Mouse (Mus musculus) heart, embryonic 11.5 days (tissue): Measurements from ENCODE around the gene Hacd3. TPM values are rescaled to one million over a fixed set of nuclear protein-coding genes. Genes with fewer than 3 reads are reported as not detected.

Experiments
- ATAC-seq: fragments of 200-750 bp; cut with Nextera tagmentation; replicated peaks from 2 replicates; pipeline ENCODE4 v1.8.0; 2017; ENCODE audit warnings: moderate library complexity; ENCODE audit not compliant: insufficient number of reproducible peaks, low FRiP score, low TSS enrichment
- H3K27ac ChIP-seq: fragments of 300-500 bp; sonication (generic); 2 replicates; pipeline ENCODE4 v1.5.1; 2014; ENCODE audit warnings: mild to moderate bottlenecking, low read depth, low read length
- H3K27me3 ChIP-seq: fragments of 300-500 bp; sonication (generic); 2 replicates; pipeline ENCODE4 v1.6.1; 2014; ENCODE audit warnings: mild to moderate bottlenecking, low read length, mixed read lengths; ENCODE audit not compliant: control insufficient read depth, insufficient read depth
- H3K36me3 ChIP-seq: fragments of 300-500 bp; sonication (generic); 2 replicates; pipeline ENCODE4 v1.6.1; 2014; ENCODE audit warnings: mild to moderate bottlenecking, low read length, moderate library complexity, mixed read lengths; ENCODE audit not compliant: control insufficient read depth, insufficient read depth
- H3K4me1 ChIP-seq: fragments of 300-500 bp; sonication (generic); 2 replicates; pipeline ENCODE4 v1.6.1; 2014; ENCODE audit warnings: low read length; ENCODE audit not compliant: control insufficient read depth, insufficient read depth
- H3K4me2 ChIP-seq: fragments of 300-500 bp; sonication (generic); 2 replicates; pipeline ENCODE4 v1.6.1; 2014; ENCODE audit warnings: mild to moderate bottlenecking, moderate library complexity
- H3K4me3 ChIP-seq: fragments of 300-500 bp; sonication (generic); 2 replicates; pipeline ENCODE4 v1.5.1; 2014; ENCODE audit warnings: low read depth, low read length
- H3K9ac ChIP-seq: fragments of 300-500 bp; sonication (generic); 2 replicates; pipeline ENCODE4 v1.6.1; 2014; ENCODE audit warnings: mild to moderate bottlenecking, low read depth, low read length, moderate library complexity
- H3K9me3 ChIP-seq: fragments of 300-500 bp; sonication (generic); replicated peaks from 2 replicates; pipeline ENCODE4 v1.6.1; 2016; ENCODE audit warnings: low read length; ENCODE audit not compliant: control insufficient read depth
- WGBS: fragments of 180-500 bp; shearing (Covaris S2); extraction: QIAGEN DNeasy Blood & Tissue Kit; methylation state at CpG from one replicate; pipeline ENCODE4 v1.1.7; 2014; ENCODE audit not compliant: insufficient replicate concordance; 5-methylcytosine and 5-hydroxymethylcytosine counted together
- polyA plus RNA-seq: library from polyadenylated mRNA; unstranded; fragments of >200 nt; fragmentation: Nextera tagmentation; extraction: Ambion mirVana; gene quantifications from 2 replicates; pipeline ENCODE4 v1.2.1, GENCODE M21; 2014

Hacd3 gene
- polyA plus RNA-seq, 1 experiment from 2014 or later: 60.2 TPM

DNA sequence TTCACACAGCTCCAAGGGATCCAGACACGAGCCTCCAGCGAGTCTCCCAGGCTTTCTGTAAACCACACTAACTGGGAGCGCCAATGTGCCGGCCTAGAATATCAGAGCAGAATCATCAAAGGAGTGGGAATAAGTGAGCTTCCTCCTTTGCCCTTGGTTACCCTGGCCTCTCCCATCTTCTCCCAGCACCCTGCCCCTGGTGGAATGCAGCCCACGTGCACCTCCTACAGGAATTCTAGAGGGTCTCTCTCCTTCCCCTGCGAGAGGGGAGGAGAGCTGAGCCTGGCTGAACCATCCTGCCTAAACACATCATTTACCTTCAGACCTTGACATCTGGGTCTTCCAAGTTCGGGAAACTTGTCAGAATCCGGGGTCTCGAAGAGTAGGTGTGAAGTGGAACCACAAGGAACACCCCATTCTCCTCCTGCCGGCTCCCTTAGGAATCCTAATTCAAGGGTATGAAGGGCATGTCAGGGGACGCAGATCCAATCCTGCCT, 70.3 kb downstream of the Hacd3 start, which contains the start of gene Slc24a1:
Gene Slc24a1, minus strand, starts transcription at position 447 of the 497 bp plus-strand sequence.
- ATAC-seq: no peak
- 0 out of 2 replicates have a peak, but pooled peaks cover 2% of the 10 kb centered on the region for H3K9me3 ChIP-seq
- 30% methylated on average over 11 of the region's 11 CpGs for WGBS
- H3K27me3 ChIP-seq: peaks cover 26% of the 10 kb centered on the region
- H3K4me2 ChIP-seq: no peak within 1 kb of the TSS
- H3K4me3 ChIP-seq: no peak within 1 kb of the TSS
- H3K9ac ChIP-seq: no peak within 1 kb of the TSS
- no peaks in the 10 kb centered on the region for H3K4me1 ChIP-seq
- H3K27ac ChIP-seq: no peak within 1 kb of the TSS
- H3K36me3 ChIP-seq: no peaks in the 10 kb centered on the region

DNA sequence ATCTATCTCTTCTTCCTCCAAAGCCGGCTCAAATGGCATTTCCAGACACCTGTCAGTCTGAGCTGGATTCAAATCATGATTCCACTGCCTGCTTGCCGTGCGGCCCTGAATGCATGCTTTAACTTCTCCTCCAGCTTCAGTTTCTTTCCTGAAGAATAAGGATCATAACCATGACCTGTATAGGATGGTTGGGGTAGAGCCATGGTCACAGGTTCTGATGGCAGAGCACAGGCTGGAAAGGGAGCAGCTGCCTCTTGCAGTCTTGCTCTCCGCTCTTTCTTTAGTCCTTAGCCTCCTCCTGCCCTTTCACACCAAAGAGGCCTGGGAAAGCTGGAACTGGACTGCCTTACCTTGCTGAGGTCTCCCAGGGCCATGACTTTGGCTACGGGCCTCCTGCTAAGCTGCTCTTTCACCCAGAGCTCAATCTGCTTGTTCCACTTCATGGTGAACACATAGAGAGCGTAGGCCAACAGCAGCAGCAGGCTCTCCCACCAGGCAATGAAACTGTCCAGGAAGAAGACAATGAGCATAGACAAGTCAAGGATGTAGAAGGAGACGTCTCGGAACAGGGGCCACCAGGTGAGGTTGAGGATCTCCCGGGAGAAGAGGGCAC, 73.9 kb downstream of the Hacd3 start:
- 74% methylated on average over 9 of the region's 9 CpGs for whole genome bisulfite sequencing
- Histone ChIP-seq H3K27me3 (peaks cover 25% of the 10 kb centered on the region), H3K36me3 (no peaks in the 10 kb centered on the region)

DNA sequence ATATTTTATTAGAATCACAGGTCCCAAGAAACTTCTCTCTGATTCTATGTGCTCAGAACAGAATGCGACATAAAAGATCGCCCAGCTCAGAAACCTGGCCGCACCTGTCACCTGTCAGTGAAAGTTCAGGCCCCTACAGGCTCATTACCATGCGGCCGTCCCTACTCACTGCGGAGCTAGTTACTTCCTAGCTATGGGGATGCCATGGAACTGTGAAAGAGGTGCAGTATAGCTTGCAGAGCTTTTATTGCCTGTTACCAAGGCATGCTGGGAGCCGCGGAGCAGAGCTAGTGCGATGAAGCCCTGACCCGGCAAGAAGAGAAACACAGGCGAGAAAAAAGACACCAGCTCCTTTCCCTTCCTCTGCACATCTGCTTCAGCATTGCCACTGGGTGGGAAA, 77.5 kb downstream of the Hacd3 start:
- no peak overlapping the region for H3K4me2 ChIP-seq
- no peak overlapping the region for H3K27ac ChIP-seq
- no peaks in the 10 kb centered on the region for H3K9me3 ChIP-seq
- ATAC-seq: no peak
- H3K4me3 ChIP-seq: no peak overlapping the region
- peaks cover 12% of the 10 kb centered on the region for H3K4me1 ChIP-seq
- H3K9ac ChIP-seq: no peak overlapping the region
- peaks cover 14% of the 10 kb centered on the region; the same call in 1 of the 2 replicates for H3K27me3 ChIP-seq
- WGBS: 33% methylated on average over 11 of the region's 11 CpGs
- no peaks in the 10 kb centered on the region for H3K36me3 ChIP-seq

More for the DNA sequence above, 73.9 kb downstream of the Hacd3 start:
- no peak overlapping the region for H3K27ac ChIP-seq
- ATAC-seq: no peak
- no peaks in the 10 kb centered on the region for H3K4me1 ChIP-seq
- H3K9ac ChIP-seq: no peak overlapping the region
- H3K4me3 ChIP-seq: no peak overlapping the region
- H3K4me2 ChIP-seq: no peak overlapping the region
- no peaks in the 10 kb centered on the region for H3K9me3 ChIP-seq

DNA sequence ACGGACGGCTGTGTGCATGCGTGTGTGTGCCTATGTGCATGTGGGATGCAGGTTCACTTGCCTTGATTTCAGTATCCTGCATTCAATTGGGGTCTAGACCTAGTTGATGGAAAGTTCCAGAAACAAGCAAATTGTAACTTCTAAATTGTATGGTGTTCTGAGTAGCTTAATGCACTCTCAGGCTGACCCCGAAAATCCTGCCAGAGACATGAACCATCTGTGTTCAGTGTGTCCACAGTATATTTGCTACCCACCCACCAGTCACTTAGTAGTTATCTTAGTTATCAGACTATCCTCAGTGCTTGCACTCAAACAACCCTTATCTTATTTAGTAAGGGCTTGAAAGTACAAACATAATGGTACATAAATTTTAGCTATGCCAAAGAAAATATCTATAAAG, 79.8 kb downstream of the Hacd3 start:
- ATAC-seq: no peak
- H3K27me3 ChIP-seq: peaks cover 8% of the 10 kb centered on the region; the same call in 1 of the 2 replicates
- no peaks in the 10 kb centered on the region for H3K36me3 ChIP-seq
- H3K4me3 ChIP-seq: no peak overlapping the region
- no peaks in the 10 kb centered on the region for H3K9me3 ChIP-seq
- no peak overlapping the region for H3K4me2 ChIP-seq
- peaks cover 14% of the 10 kb centered on the region for H3K4me1 ChIP-seq
- no peak overlapping the region for H3K9ac ChIP-seq
- 73% methylated on average over 4 of the region's 4 CpGs for WGBS
- H3K27ac ChIP-seq: no peak overlapping the region

DNA sequence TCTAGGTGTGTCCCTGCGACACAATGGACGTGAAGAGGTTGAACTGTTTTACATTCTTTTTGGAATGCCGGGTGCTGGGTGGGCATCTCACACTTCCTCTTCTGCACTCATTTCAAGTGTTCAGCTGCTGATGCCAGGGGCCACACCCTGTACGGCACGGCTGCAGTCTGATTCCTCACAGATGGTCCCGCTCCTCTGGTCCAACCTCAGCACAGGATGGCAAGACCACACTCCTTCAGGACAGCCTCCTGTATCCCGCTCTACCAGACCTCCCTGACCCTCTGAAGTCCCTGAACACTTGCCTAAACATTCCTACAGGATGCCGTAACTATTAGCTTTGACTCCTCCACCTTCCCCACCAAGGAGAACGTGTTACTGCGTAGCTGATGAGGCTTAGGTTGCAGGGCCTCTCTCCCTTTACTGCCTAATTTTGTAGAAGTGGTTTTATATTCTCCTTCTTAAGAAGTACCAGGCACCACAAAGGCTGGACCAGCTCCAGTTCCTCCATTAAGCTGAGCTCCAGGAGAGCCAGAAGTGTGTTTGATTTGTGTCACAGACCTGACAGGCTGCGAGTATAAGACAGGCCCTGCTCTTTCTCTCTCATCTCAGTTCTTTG, 80.7 kb downstream of the Hacd3 start:
- Histone ChIP-seq H3K4me2 (no peak overlapping the region), H3K27ac (0 out of 2 replicates have a peak overlapping the region, but pooled peaks have one; percentile 24), H3K9ac (no peak overlapping the region), H3K4me1 (peaks cover 17% of the 10 kb centered on the region), H3K27me3 (peaks cover 6% of the 10 kb centered on the region; the same call in 1 of the 2 replicates), H3K9me3 (no peaks in the 10 kb centered on the region), H3K36me3 (no peaks in the 10 kb centered on the region), H3K4me3 (no peak overlapping the region)
- no peak for ATAC-seq
- WGBS: 61% methylated on average over 11 of the region's 11 CpGs

DNA sequence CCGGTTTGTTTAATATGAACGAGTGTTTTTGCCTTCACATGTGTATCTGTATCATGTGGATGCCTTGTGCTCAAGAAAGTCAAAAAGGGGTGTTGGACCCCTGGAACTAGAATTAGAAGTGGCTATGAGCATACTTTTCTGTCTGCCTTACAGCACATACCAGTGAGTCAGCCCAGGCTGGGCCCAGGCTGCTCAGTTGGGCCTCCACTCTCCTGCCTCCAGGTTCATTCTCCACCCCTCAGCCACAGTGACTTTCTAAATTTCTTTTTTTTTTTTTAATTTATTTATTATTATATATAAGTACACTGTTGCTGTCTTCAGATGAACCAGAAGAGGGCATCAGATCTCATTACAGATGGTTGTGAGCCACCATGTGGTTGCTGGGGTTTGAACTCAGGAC, 81.7 kb downstream of the Hacd3 start:
- Histone ChIP-seq H3K9me3 (no peaks in the 10 kb centered on the region), H3K27me3 (peaks cover 6% of the 10 kb centered on the region; the same call in 1 of the 2 replicates), H3K9ac (no peak overlapping the region), H3K4me3 (no peak overlapping the region), H3K4me1 (peaks cover 17% of the 10 kb centered on the region), H3K36me3 (no peaks in the 10 kb centered on the region), H3K4me2 (no peak overlapping the region), H3K27ac (no peak overlapping the region)
- WGBS: 86% methylated on average over 2 of the region's 2 CpGs
- ATAC-seq: no peak

DNA sequence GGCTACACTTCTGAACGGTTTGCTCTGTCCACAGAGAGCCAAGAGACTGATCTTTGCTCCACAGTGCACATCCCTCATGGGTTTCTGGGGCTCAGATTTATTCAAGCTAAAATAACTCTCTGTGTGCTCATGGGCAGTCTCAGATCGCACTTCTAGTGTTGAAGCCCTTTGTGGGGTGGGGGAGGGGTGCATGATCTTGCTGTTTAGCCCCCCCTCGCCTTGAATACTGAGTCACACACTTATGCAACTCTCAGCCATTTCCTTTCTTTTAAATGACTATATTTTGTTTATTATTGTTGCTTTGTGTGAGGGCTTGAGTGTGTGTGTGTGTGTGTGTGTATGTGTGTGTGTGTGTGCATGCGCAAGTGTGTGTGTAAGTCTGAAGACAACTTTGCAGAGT, 82.2 kb downstream of the Hacd3 start:
- no peak for ATAC-seq
- no peak overlapping the region for H3K27ac ChIP-seq
- 0 out of 2 replicates have a peak, but pooled peaks cover 3% of the 10 kb centered on the region for H3K27me3 ChIP-seq
- WGBS: 55% methylated on average over 4 of the region's 4 CpGs
- no peak overlapping the region for H3K4me2 ChIP-seq
- H3K9ac ChIP-seq: no peak overlapping the region
- H3K9me3 ChIP-seq: no peaks in the 10 kb centered on the region
- peaks cover 22% of the 10 kb centered on the region for H3K4me1 ChIP-seq
- no peak overlapping the region for H3K4me3 ChIP-seq
- no peaks in the 10 kb centered on the region for H3K36me3 ChIP-seq

DNA sequence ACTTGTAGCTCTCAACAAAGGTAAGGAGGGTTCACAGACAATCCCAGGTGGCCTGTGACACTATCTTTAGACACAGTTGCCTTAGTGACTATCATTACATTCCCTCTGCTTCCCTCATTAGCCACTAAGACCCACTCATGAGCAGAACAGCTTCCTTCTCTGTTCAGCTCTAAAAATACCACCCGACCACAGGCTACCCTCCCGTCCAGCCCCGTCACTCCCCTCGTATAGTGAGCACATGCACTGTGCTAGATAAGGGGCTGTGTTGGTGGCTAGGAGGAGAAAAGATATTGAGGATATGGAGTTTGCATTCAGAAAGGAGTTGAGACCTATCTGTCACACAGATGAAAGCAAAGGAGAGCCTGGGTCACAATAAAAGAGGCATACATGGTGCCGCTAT, 83.0 kb downstream of the Hacd3 start:
- no peak for ATAC-seq
- H3K4me3 ChIP-seq: no peak overlapping the region
- H3K9me3 ChIP-seq: no peaks in the 10 kb centered on the region
- no peak overlapping the region for H3K4me2 ChIP-seq
- no peak overlapping the region for H3K27ac ChIP-seq
- H3K36me3 ChIP-seq: no peaks in the 10 kb centered on the region
- no peak overlapping the region for H3K9ac ChIP-seq
- peaks cover 28% of the 10 kb centered on the region for H3K4me1 ChIP-seq
- 25% methylated on average over 5 of the region's 5 CpGs for WGBS
- H3K27me3 ChIP-seq: 0 out of 2 replicates have a peak, but pooled peaks cover 3% of the 10 kb centered on the region
